Mouse (Mus musculus) induced T-regulatory cell, adult 2 months (primary cell): Measurements from ENCODE around the gene Tsen54.

Source experiments
- DNase-seq: peaks from one replicate; pipeline ENCODE4 v3.0.0-alpha.2; 2012; ENCODE audit warnings: low read depth

Tsen54 gene

DNA sequence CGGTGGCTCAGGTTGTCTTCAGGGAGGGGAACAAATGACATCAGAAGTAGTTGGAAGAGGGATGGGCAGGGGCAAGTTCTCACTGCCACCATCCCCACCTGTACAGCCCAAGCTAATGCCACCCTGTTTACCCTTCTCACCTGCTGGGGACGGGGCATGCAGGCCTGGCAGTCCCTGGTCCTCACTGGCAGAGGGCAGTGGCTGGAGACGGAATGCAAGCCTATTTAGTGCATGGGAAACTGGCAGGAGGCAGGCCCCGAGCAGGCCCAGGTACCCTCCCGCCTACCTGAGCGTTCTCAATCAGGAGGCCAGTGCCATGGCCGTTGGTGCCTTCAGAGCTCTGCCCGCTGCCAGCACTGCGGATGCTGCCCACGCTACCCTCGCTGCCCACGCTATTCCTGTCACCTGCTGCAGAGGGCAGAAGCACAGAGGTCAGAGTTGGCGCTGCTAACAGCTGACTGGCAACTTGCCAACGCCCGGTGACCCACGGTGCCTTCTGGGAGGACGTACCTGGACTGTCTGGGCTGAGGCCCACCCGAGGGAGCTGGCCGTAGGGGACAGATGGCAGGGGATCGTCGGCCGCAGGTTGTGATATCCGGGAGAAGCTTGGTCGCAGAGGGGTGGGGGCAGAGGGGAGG is 11.3 kb upstream of the Tsen54 start:
- no peak for DNase-seq

- DNase-seq = no peak
Measured at GRCm38 (mm10) chr11:115805005-115805404, 9.5 kb upstream of the Tsen54 start.

DNA sequence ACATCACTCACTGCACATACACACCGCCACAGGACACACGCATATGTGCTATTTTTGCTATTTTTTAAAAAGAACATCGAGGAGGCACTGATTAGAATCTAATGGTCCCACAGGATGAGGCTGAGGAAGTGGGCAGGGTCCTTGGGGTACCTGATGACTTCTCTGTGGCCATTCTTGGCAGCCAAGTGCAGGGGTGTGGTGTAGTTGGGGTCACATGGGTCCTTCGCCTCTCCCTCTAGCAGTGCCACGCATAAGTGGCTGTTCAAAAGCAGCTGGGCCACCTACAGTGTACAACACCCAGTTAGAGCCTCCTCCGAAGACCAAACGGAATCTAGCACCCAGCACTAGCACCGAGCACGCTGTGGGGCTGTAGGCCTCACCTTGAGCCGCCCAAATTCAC is 8.4 kb upstream of the Tsen54 start:
- no peak for DNase-seq

GRCm38 (mm10) chr11:115807306-115807705 is 7.2 kb upstream of the Tsen54 start:
- DNase-seq = no peak

DNA sequence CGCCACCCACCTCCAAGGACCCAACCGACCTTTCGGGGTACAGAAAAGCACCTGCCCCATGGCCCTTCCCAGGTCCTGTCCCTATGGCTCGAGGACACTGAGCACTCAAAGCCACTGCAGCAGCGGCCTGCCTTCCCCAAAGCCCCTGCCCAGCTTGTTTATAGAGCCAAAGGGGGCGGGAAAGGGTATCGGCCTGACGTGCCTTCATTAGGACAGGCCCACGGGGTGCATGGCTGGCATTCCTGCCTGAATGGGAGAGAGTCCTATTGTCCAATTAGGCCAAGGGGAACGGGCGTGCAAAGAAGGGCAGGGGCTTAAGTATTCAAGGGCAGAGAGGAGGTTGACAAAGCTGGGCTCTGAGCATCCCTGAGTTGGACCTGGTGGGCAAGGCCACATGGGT is 6.6 kb upstream of the Tsen54 start:
- DNase-seq = no peak

GRCm38 (mm10) chr11:115808696-115809310 is 5.7 kb upstream of the Tsen54 start:
- DNase-seq = no peak

DNA sequence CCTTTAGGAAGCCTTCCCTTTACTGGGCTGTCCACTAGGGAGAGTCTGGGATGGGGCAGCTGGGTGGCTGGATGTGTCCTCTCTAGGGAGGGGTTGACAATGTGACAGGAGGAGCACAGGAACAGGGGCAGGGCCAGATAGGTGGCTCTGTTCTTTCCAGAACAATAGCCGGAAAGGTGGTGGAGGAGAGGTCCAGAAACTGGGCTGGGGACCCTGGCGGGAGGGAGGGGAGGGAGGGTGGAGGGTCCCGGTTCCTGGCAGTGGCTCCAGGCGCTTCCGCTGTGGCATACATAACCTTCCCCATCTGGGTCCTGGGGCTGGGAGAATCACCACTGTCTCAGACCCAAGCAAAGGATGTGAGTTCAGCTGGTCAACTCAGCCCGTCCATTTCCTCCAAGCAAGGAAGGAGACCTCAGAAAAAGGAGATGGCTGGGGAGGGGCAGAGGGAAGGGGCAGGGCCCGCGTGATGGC is 5.2 kb upstream of the Tsen54 start:
- no peak for DNase-seq

- no peak for DNase-seq
Measured at GRCm38 (mm10) chr11:115810377-115810776, 4.1 kb upstream of the Tsen54 start.

- DNase-seq = no peak
Measured at GRCm38 (mm10) chr11:115811381-115812093, 3.0 kb upstream of the Tsen54 start.

GRCm38 (mm10) chr11:115812095-115812494 is 2.4 kb upstream of the Tsen54 start:
- DNase-seq = no peak

DNA sequence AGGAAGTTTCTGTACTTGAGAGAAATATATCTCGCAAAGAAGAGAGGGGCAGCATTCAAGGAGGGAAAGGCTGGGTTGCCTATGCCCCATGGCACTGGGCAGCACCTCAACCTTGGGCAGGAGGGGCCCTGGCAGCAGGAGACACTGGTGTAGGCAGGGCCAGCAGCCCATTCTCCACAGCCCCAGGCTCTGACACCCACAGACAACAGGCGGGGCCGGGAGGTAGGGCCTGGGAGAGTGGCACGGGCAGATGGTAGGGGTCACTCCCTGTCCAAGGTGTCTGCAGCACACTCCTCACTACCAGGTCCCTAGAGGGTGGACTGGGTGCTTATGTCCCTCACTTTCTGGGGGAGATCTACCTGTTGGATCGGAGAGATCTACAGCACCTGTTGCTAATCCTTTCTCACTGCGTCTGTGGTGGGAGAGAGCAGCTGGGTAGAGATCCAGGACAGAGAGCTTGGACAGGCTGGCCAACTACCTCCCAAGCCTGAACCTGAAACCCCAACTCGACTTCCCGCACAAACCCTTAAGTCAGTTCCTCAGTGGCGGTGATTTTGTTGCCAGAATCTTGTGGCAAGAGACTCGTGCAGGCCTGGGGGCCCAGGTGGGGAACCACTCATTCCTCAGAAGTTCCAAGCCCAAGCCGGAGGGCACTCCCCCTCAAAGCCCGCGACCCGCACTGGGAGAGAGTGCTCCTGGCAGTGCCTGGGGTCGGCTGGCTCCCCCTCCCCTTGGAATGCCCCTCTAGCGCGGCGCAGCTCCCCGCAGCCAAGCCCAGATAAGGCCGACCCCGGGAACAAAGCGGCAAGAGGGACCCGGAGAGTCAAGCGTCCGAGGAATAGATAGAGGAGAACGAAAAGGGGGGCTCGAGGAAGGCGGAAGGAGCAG is 1.7 kb upstream of the Tsen54 start:
- DNase-seq = peak; percentile 45

- peak; percentile 98 for DNase-seq
Measured at GRCm38 (mm10) chr11:115813507-115814296, 822 bp upstream of the Tsen54 start, which contains the start of gene Caskin2. TSS of gene Caskin2 (minus strand) at chr11:115813639.

GRCm38 (mm10) chr11:115817331-115817730 is 2.8 kb downstream of the Tsen54 start:
- peak; percentile 25 for DNase-seq

DNA sequence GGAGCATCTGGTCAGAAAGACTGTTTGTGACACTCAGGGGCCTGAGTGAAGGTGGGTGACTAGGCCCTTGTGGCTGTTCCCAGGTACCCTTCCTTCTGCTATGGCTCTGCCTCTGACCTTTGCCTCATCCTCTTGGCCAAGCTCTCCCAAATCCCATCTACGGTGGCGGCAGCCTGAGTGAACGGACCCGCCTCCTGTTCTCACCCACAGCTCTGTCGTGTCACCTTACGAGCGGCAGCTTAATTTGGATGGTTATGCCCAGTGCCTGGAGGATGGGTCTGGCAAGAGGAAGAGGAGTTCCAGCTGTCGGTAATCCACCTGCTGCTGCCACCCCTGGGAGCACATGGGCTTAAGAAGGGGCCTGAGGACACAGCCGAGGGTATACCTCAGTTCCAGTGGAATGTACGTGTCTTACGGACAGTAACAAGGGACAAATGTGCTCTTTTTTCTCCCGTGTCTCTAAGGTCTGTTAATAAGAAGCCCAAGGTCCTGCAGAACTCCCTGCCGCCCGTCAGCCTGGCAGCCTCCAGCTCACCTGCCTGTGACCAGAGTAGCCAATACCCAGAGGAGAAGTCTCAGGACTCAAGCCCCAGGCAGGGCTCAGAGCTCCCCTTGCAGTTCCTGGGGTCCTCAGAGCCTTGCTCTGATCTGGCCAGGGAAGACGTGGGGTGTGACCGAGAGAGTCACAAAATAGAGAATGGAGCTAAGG is 5.5 kb downstream of the Tsen54 start:
- no peak for DNase-seq

DNA sequence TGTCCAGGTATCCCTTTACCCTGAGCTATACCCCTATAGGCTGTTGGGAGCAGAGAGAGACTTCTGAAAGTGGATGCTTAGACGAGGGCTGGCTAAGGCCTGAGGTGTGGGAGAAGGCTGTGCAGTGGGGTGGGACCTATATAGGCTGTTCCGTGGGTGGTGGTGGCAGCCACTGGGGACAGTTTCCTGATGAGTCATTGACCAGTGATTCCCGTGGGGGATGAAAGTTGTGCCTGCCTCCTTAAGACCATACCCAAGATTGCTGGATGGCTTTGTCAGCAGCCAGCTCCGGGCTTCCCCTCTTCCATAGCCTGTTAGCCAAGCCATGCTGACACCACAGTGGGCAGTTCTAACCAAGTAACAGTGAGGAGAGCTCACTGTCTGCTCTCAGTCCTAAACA is 6.5 kb downstream of the Tsen54 start:
- no peak for DNase-seq

DNA sequence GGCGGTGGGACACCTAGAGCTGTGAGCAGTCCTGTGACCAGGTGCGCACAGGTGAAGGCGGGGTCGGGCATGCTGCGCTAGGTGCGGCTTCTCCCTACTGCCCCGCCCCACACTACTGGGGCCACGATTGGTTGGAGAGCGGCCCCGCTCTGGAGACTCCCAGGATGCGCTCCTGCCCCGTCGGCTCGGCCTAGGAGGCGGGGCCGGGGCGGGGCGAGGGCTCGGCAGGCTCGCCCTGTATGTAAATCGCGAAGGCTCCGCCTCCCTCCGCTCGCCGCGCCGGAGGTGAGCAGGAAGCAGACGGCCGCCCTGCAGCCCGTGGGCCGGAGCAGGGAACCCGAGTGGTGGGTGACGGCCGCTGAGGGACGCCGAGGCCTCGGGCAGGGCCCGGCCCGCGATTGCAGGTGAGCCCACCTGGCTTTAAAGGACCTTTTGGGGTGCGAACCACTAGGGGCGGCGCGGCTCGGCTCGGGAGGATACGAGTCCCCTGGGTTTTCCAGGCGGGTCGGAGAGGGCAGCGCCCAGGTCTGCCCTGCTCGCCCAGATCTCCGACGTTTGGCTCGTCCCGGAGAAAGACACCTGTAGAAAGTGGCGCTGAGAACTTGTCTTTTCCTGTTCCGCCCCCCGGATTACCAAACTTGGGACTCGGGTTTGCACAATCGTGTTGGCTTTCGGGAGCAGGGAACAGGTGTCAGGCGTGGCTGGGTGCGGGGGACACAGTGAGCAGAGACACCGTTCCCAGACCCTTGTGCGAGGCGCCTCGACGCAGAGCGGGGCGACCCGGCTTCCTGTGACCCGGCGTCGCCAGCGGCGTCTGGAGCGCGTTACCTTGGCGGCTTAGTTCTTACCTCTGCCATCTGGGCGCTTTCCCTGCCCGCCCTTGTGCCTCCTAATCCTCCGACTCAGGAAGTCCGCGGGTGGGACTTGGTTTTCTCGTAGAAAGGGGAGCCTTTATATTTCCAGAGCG is 9.5 kb downstream of the Tsen54 start, which contains the start of gene Llgl2:
TSS of gene Llgl2 (plus strand) at position 276 of the 967 bp plus-strand sequence.
- peak; percentile 94 for DNase-seq

DNA sequence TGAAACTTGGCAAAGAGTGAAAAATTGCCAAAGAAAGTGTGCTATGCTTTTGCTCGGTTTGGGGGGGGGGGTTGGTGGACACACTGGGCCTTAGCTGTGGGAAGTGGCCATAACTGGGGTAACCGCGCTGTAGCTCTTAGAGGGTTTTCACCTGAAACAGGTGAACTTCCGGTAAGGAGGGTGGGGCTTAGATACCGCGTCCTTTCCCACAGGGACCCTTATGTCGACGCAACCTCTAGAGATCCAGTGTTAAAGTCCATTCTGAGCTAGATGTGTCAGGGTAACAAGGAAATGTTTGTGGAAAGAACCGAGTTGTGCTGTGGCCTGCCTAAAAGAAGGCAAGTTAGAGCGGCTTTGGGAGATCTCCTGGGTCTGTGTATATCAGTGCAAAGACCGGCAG is 10.3 kb downstream of the Tsen54 start:
- DNase-seq = peak; percentile 42

DNA sequence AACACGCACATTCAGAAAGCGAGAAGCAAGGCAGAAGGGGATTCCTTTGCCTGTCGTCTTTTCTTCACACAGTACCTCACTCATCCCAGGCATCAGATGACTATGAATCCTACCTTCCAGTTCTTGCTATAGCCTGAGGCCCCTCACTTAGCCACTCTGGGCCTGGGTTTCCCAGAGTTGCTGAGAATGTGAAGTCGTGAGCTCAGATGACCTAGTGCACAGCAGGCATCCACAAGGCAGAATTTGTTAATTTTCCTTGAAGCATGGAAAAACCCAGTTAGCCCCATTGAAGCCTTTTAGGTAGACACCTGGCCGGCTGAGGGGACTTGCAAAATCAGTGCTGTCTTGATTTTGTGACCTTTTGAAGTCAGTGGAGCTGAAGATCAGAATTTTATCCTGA is 12.0 kb downstream of the Tsen54 start:
- DNase-seq = no peak

DNA sequence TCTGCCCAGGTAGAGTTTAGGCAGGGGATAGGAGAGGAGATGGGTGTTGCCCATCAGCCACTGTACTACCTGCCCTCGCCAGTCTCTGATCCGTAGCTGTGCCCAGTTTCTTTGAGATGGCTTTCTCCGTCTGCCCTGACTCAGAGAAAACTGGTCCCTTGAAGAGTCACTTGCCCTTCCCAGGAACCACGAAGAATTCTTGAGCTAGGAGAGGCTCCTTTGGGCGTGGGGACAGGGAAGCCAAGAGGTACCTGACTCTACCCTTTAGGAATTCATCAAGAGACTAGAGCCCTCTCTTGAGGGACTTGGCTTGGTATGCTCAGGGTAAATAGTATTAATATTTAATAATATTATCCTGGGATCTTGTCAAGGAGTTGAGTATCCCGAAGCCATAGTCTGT is 13.1 kb downstream of the Tsen54 start:
- DNase-seq = no peak
